Mouse (Mus musculus) CH12.LX (cell line): ENCODE results near the gene Nr1h4. TPM values are rescaled to one million over a fixed set of nuclear protein-coding genes. Genes with fewer than 3 reads are reported as not detected.
A peak's percentile ranks its signal among the peaks of the same experiment; 100 is the strongest.

Source experiments
- DNase-seq: peaks from one replicate; pipeline ENCODE4 v3.0.0-alpha.2; 2013; ENCODE audit errors: extremely low read depth
- H3K27ac ChIP-seq: 2 replicates; pipeline ENCODE4 v1.5.1; 2012; ENCODE audit warnings: low read depth, mild to moderate bottlenecking, control low read depth, moderate library complexity; ENCODE audit not compliant: insufficient read depth
- H3K27me3 ChIP-seq: replicated peaks from 2 replicates; pipeline ENCODE3; 2012; ENCODE audit warnings: inconsistent platforms
- H3K36me3 ChIP-seq, 2 experiments: replicated peaks in 1 of 2; 2 replicates each; pipeline versions ENCODE3 to v1.6.1; 2012; ENCODE audit warnings: inconsistent platforms in 1 of 2, low read length in 1 of 2, mild to moderate bottlenecking in 1 of 2, mixed read lengths in 1 of 2, moderate library complexity in 1 of 2; ENCODE audit not compliant: control insufficient read depth in 1 of 2, insufficient read depth in 1 of 2
- H3K4me1 ChIP-seq, 2 experiments: 2 replicates each; pipeline ENCODE4 v1.6.1; 2012; ENCODE audit warnings: inconsistent platforms in 1 of 2, moderate library complexity in 1 of 2; ENCODE audit not compliant: insufficient read depth in 2 of 2, control insufficient read depth in 1 of 2
- H3K4me2 ChIP-seq: 2 replicates; pipeline ENCODE4 v1.6.1; 2012; ENCODE audit warnings: low read depth, mild to moderate bottlenecking, control low read depth; ENCODE audit not compliant: poor library complexity, insufficient read depth, severe bottlenecking
- H3K4me3 ChIP-seq, 3 experiments: fragments of 150-350 bp in 1 of 3; sonication (generic) in 1 of 3; replicated peaks in 1 of 3; 2 replicates each; pipeline versions ENCODE3 to v1.5.1; 2011 to 2012; ENCODE audit warnings: low read depth in 2 of 3, low read length in 2 of 3, mild to moderate bottlenecking in 2 of 3, moderate library complexity in 2 of 3, control low read depth in 1 of 3, improper control_type of control experiment in 1 of 3, inconsistent platforms in 1 of 3, mixed read lengths in 1 of 3; ENCODE audit not compliant: poor library complexity in 1 of 3
- H3K79me2 ChIP-seq: replicated peaks from 2 replicates; pipeline ENCODE4 v1.6.1; 2012; ENCODE audit warnings: mild to moderate bottlenecking, moderate library complexity; ENCODE audit not compliant: control insufficient read depth, poor library complexity, insufficient read depth, severe bottlenecking; ENCODE audit errors: extremely low read depth
- H3K9ac ChIP-seq: 2 replicates; pipeline ENCODE4 v1.6.1; 2012; ENCODE audit warnings: low read depth, mild to moderate bottlenecking, control low read depth, moderate library complexity; ENCODE audit not compliant: insufficient read depth
- H3K9me3 ChIP-seq: replicated peaks from 2 replicates; pipeline ENCODE3; 2012; ENCODE audit warnings: low read length, inconsistent platforms, mixed read lengths
- CHD1 ChIP-seq: IDR thresholded peaks from 2 replicates; pipeline ENCODE4 v1.6.1; 2012; ENCODE audit warnings: low read depth, low read length, improper control_type of control experiment, inconsistent platforms
- CHD2 ChIP-seq: IDR thresholded peaks from 2 replicates; pipeline ENCODE4 v1.6.1; 2011; ENCODE audit warnings: low read length, improper control_type of control experiment
- E2F4 ChIP-seq: IDR thresholded peaks from 2 replicates; pipeline ENCODE4 v1.6.1; 2011; ENCODE audit warnings: low read depth, low read length, improper control_type of control experiment; ENCODE audit not compliant: insufficient replicate concordance
- ELF1 ChIP-seq: IDR thresholded peaks from 2 replicates; pipeline ENCODE4 v1.6.1; 2014; ENCODE audit warnings: low read depth, mild to moderate bottlenecking, inconsistent platforms, low read length, improper control_type of control experiment
- EP300 ChIP-seq: IDR thresholded peaks from 2 replicates; pipeline ENCODE4 v1.6.1; 2011; ENCODE audit warnings: low read length, improper control_type of control experiment
- ETS1 ChIP-seq: conservative IDR thresholded peaks from 2 replicates; pipeline ENCODE4 v1.6.1; 2012; ENCODE audit warnings: low read depth, mild to moderate bottlenecking, inconsistent platforms, low read length, improper control_type of control experiment, moderate library complexity
- HCFC1 ChIP-seq: IDR thresholded peaks from 2 replicates; pipeline ENCODE4 v1.6.1; 2012; ENCODE audit warnings: low read depth, mild to moderate bottlenecking, inconsistent platforms, low read length, improper control_type of control experiment
- JUN ChIP-seq: IDR thresholded peaks from 2 replicates; pipeline ENCODE4 v1.6.1; 2011; ENCODE audit warnings: low read depth, mild to moderate bottlenecking, low read length, improper control_type of control experiment, moderate library complexity; ENCODE audit not compliant: insufficient read depth
- JUND ChIP-seq: conservative IDR thresholded peaks from 2 replicates; pipeline ENCODE4 v1.6.1; 2011; ENCODE audit warnings: low read depth, low read length, improper control_type of control experiment
- KAT2A ChIP-seq: IDR thresholded peaks from 2 replicates; pipeline ENCODE4 v1.6.1; 2012; ENCODE audit warnings: low read length, improper control_type of control experiment, inconsistent platforms; ENCODE audit not compliant: insufficient replicate concordance
- MAX ChIP-seq: IDR thresholded peaks from 2 replicates; pipeline ENCODE4 v1.6.1; 2011; ENCODE audit warnings: low read length, improper control_type of control experiment
- MEF2A ChIP-seq: IDR thresholded peaks from 2 replicates; pipeline ENCODE4 v1.6.1; 2014; ENCODE audit warnings: low read depth, mild to moderate bottlenecking, inconsistent platforms, low read length, improper control_type of control experiment, borderline replicate concordance
- MXI1 ChIP-seq: IDR thresholded peaks from 2 replicates; pipeline ENCODE4 v1.6.1; 2011; ENCODE audit warnings: mild to moderate bottlenecking, low read depth, low read length, improper control_type of control experiment
- MYC ChIP-seq: IDR thresholded peaks from 2 replicates; pipeline ENCODE4 v1.6.1; 2011; ENCODE audit warnings: low read depth, mild to moderate bottlenecking, improper control_type of control experiment, low read length
- NRF1 ChIP-seq: IDR thresholded peaks from 2 replicates; pipeline ENCODE4 v1.6.1; 2014; ENCODE audit warnings: low read depth, mild to moderate bottlenecking, inconsistent platforms, low read length, improper control_type of control experiment, moderate library complexity
- PAX5 ChIP-seq: IDR thresholded peaks from 2 replicates; pipeline ENCODE4 v1.6.1; 2012; ENCODE audit warnings: low read length, inconsistent platforms, mixed read lengths
- RCOR1 ChIP-seq: conservative IDR thresholded peaks from 2 replicates; pipeline ENCODE4 v1.6.1; 2012; ENCODE audit warnings: low read depth, mild to moderate bottlenecking, inconsistent platforms, low read length, improper control_type of control experiment
- TBP ChIP-seq: conservative IDR thresholded peaks from 2 replicates; pipeline ENCODE4 v1.6.1; 2011; ENCODE audit warnings: low read depth, low read length, improper control_type of control experiment
- TCF12 ChIP-seq: IDR thresholded peaks from 2 replicates; pipeline ENCODE4 v1.6.1; 2014; ENCODE audit warnings: low read depth, mild to moderate bottlenecking, inconsistent platforms, low read length, improper control_type of control experiment
- UBTF ChIP-seq: IDR thresholded peaks from 2 replicates; pipeline ENCODE4 v1.6.1; 2012; ENCODE audit warnings: low read depth, mild to moderate bottlenecking, inconsistent platforms, low read length, improper control_type of control experiment, moderate library complexity
- ZC3H11A ChIP-seq: IDR thresholded peaks from 2 replicates; pipeline ENCODE4 v1.6.1; 2012; ENCODE audit warnings: low read depth, mild to moderate bottlenecking, inconsistent platforms, low read length, improper control_type of control experiment
- ZKSCAN1 ChIP-seq: IDR thresholded peaks from 2 replicates; pipeline ENCODE4 v1.6.1; 2012; ENCODE audit warnings: low read depth, inconsistent platforms, low read length, improper control_type of control experiment, borderline replicate concordance
- ZMIZ1 ChIP-seq: IDR thresholded peaks from 2 replicates; pipeline ENCODE4 v1.6.1; 2012; ENCODE audit warnings: low read depth, mild to moderate bottlenecking, inconsistent platforms, low read length, improper control_type of control experiment
- ZNF384 ChIP-seq: IDR thresholded peaks from 2 replicates; pipeline ENCODE4 v1.6.1; 2012; ENCODE audit warnings: low read depth, low read length, improper control_type of control experiment, inconsistent platforms
- dilution Hi-C: fragments of 300-500 bp; cut with MboI; formaldehyde crosslinking; loops from 2 replicates; pipeline ENCODE4 v1.14.3; 2020; ENCODE audit warnings: low sequenced_read_pairs; ENCODE audit not compliant: extremely low pct_unique_long_range_greater_than_20kb, extremely low pct_ligation_motif_present
- in situ Hi-C: fragments of 300-500 bp; cut with MboI; formaldehyde crosslinking; loops from 3 replicates; pipeline ENCODE4 v1.14.3; 2019; ENCODE audit warnings: low sequenced_read_pairs, low pct_ligation_motif_present, low pct_unique_long_range_greater_than_20kb, mixed read lengths
- polyA plus RNA-seq: library from polyadenylated mRNA; unstranded; fragments of >175 nt; gene quantifications from 2 replicates; pipeline ENCODE4 v1.2.1, GENCODE M21; 2012; ENCODE audit warnings: low read depth; ENCODE audit not compliant: insufficient read length
- total RNA-seq, 2 experiments: library from RNA; depleted of rRNA; stranded (reverse); fragments of 300-350 nt in 1 of 2; fragments of >200 nt in 1 of 2; gene quantifications; 2 replicates each; pipeline ENCODE4 v1.2.3; 2012 to 2014

Gene Nr1h4
- total and polyA plus RNA-seq, 3 experiments: not detected

GRCm38 (mm10) chr10:89441961-89442360 is 91.4 kb downstream of the Nr1h4 start:
- Histone ChIP-seq H3K9me3 (peaks cover 4% of the 10 kb centered on the region), H3K79me2 (peaks cover 9% of the 10 kb centered on the region), H3K4me3 (no peak overlapping the region), H3K4me1 (peaks cover 0 to 22% of the 10 kb centered on the region in 2 experiments; a peak in 2 of 4 replicates), H3K36me3 (peaks cover 6 to 36% of the 10 kb centered on the region in 2 experiments), H3K9ac (no peak overlapping the region)
- in situ Hi-C loops: no loop called here
- no peak for DNase-seq
- no peak for TF ChIP-seq EP300
- TF ChIP-seq RCOR1: no peak
- no peak for TF ChIP-seq E2F4
- TF ChIP-seq MXI1: no peak
- TF ChIP-seq, all 38 proteins: peak for 0
- Histone ChIP-seq H3K4me2 (0 out of 2 replicates have a peak overlapping the region, but pooled peaks have one; percentile 14), H3K27ac (no peak overlapping the region), H3K27me3 (no peaks in the 10 kb centered on the region)
- dilution Hi-C loops: no loop called here

GRCm38 (mm10) chr10:89439380-89439779 is 94.0 kb downstream of the Nr1h4 start:
- dilution Hi-C loops (no loop called here), in situ Hi-C loops (no loop called here)
- Histone ChIP-seq H3K9ac (no peak overlapping the region), H3K27me3 (no peaks in the 10 kb centered on the region), H3K4me1 (peaks cover 0 to 18% of the 10 kb centered on the region in 2 experiments; a peak in 2 of 4 replicates), H3K4me2 (no peak overlapping the region), H3K27ac (no peak overlapping the region), H3K4me3 (no peak overlapping the region), H3K9me3 (peaks cover 4% of the 10 kb centered on the region), H3K36me3 (peaks cover 6 to 60% of the 10 kb centered on the region in 2 experiments), H3K79me2 (peaks cover 9% of the 10 kb centered on the region)
- TF ChIP-seq TCF12 (no peak), MAX (no peak), EP300 (no peak), ELF1 (no peak), NRF1 (no peak), CHD2 (no peak)
- DNase-seq: no peak

- no peak overlapping the region for H3K9ac ChIP-seq
- TF ChIP-seq MAX: no peak
- TF ChIP-seq ZKSCAN1: no peak
- TF ChIP-seq HCFC1: no peak
- no peak for TF ChIP-seq ZMIZ1
- no peak for TF ChIP-seq JUN
- TF ChIP-seq ETS1: no peak
- no peak for TF ChIP-seq CHD2
- no peak for TF ChIP-seq PAX5
- no peak for TF ChIP-seq UBTF
- no peak for TF ChIP-seq TBP
- no peak for TF ChIP-seq KAT2A
- no peak for TF ChIP-seq JUND
- TF ChIP-seq CHD1: no peak
- no peak for TF ChIP-seq MEF2A
- TF ChIP-seq TCF12: no peak
- TF ChIP-seq RCOR1: no peak
- no peak for TF ChIP-seq ZNF384
- no peak for TF ChIP-seq ZC3H11A
- TF ChIP-seq MYC: no peak
- peaks cover 0 to 13% of the 10 kb centered on the region in 2 experiments; a peak in 1 of 4 replicates for H3K4me1 ChIP-seq
- H3K27ac ChIP-seq: no peak overlapping the region
- dilution Hi-C loops (no loop called here), in situ Hi-C loops (no loop called here)
- no peak overlapping the region for H3K4me3 ChIP-seq
- no peaks in the 10 kb centered on the region for H3K27me3 ChIP-seq
- no peak overlapping the region for H3K4me2 ChIP-seq
- peaks cover 10 to 71% of the 10 kb centered on the region in 2 experiments for H3K36me3 ChIP-seq
- peaks cover 4% of the 10 kb centered on the region for H3K9me3 ChIP-seq
- H3K79me2 ChIP-seq: peaks cover 9% of the 10 kb centered on the region
- DNase-seq: no peak
Observed at GRCm38 (mm10) chr10:89437996-89438395, 95.4 kb downstream of the Nr1h4 start.
